Comparison of ENCODE assay signal across 8 mouse cellular contexts in the genomic region with DNA sequence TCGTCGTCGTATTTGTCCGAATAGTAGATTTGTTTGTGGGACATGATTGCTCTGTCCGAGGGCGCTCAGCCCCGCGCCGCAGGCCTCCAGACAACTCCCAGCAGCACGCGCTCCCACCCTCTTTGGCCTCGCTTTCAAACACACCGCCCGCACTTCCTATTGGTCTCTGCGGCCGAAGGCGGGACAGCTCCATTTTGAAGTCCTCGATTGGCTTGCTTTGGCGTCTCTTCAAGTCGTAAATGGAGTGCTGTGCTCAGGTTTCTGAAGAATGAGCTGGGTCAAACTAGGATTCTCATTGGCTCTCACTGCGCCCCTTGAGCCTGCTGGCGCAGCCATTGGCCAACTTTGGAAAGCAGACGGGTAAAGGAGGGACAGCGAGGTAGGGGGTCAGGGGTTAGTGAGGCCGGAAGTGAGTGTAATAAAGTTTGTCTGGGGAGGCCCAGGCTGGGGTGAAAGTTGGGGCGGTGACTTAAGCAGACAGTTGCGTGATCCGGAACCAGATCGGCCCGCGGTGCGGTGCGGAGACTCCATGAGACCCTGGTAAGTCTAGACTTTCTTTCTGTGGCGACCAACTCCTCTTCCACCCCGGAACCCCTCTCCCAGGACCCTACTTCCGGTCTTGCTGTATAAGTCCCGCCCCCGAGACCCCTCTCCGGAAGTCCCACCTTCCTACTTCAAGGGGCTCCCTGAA. TPM values are rescaled to one million over a fixed set of nuclear protein-coding genes. Genes with fewer than 3 reads are reported as not detected.
DNase-seq lines count a peak whose midpoint lies in the region; ATAC-seq and TF ChIP-seq lines count a peak whose summit lies in the region.

Cks1b (minus strand) TSS at position 214 of the 691 bp plus-strand sequence.
Shc1 (plus strand) TSS at position 274 of the 691 bp plus-strand sequence.

- in situ Hi-C loops in CH12.LX (cut with MboI; ENCODE audit: low pct_ligation_motif_present, low pct_unique_long_range_greater_than_20kb, low sequenced_read_pairs) = no loop called here

- DNase-seq in CH12.LX (ENCODE audit: extremely low read depth) = peak; percentile 99
- DNase-seq in c-Kit-positive CD71-positive TER-119-negative erythroid progenitor cells, embryonic 14.5 days (ENCODE audit: low read depth) = peak; percentile 98
- peak; percentile 97 for DNase-seq in forebrain, embryonic 11.5 days (ENCODE audit: low spot score)
- peak; percentile 92 to 99 for DNase-seq in kidney, postnatal 36 days
- peak; percentile 98 for DNase-seq in telencephalon, adult 2 months (ENCODE audit: low read depth, low spot score)

- no peak for TF ChIP-seq CTCF in CH12.LX (conservative IDR thresholded peaks at IDR 0.05 in 1 of 2, IDR thresholded peaks at IDR 0.05 in 1 of 2; ENCODE audit: low read depth in 2 of 2, low read length in 2 of 2)

- peaks cover 36 to 48% of the 10 kb centered on the region in 2 experiments for H3K36me3 ChIP-seq in CH12.LX (replicated peaks in 1 of 2; ENCODE audit: control insufficient read depth in 1 of 2, insufficient read depth in 1 of 2, low read length in 1 of 2)
- peaks cover 14% of the 10 kb centered on the region for H3K36me3 ChIP-seq in forebrain, embryonic 11.5 days (ENCODE audit: control insufficient read depth, insufficient read depth, low read length)
- peaks cover 24% of the 10 kb centered on the region for H3K36me3 ChIP-seq in heart, embryonic 16.5 days (ENCODE audit: control insufficient read depth, insufficient read depth)
- H3K36me3 ChIP-seq in liver, embryonic 15.5 days (replicated peaks) = peaks cover 44% of the 10 kb centered on the region
- H3K36me3 ChIP-seq in neural tube, embryonic 12.5 days = peaks cover 18% of the 10 kb centered on the region

- peaks cover 51% of the 10 kb centered on the region for H3K79me2 ChIP-seq in CH12.LX (replicated peaks; ENCODE audit: control insufficient read depth, extremely low read depth, insufficient read depth, poor library complexity, severe bottlenecking)

- H3K9ac ChIP-seq in CH12.LX (ENCODE audit: insufficient read depth, low read depth) = peak within 1 kb of the TSS; percentile 98
- peak within 1 kb of the TSS; percentile 75 for H3K9ac ChIP-seq in forebrain, embryonic 11.5 days (ENCODE audit: low read length)
- H3K9ac ChIP-seq in heart, embryonic 16.5 days (ENCODE audit: low read length) = peak within 1 kb of the TSS; percentile 79
- peak within 1 kb of the TSS; percentile 81 for H3K9ac ChIP-seq in liver, embryonic 15.5 days
- peak within 1 kb of the TSS; percentile 64 for H3K9ac ChIP-seq in neural tube, embryonic 12.5 days

- no peaks in the 10 kb centered on the region for H3K27me3 ChIP-seq in CH12.LX (replicated peaks)
- H3K27me3 ChIP-seq in forebrain, embryonic 11.5 days (ENCODE audit: control insufficient read depth, insufficient read depth, low read length) = no peaks in the 10 kb centered on the region
- no peaks in the 10 kb centered on the region for H3K27me3 ChIP-seq in heart, embryonic 16.5 days (ENCODE audit: control insufficient read depth, insufficient read depth, low read length)
- H3K27me3 ChIP-seq in liver, embryonic 15.5 days = no peaks in the 10 kb centered on the region
- H3K27me3 ChIP-seq in neural tube, embryonic 12.5 days (replicated peaks) = no peaks in the 10 kb centered on the region

- no peak for TF ChIP-seq RAD21 in CH12.LX (IDR thresholded peaks at IDR 0.05; ENCODE audit: low read depth, low read length)

- H3K4me2 ChIP-seq in CH12.LX (ENCODE audit: insufficient read depth, low read depth, poor library complexity, severe bottlenecking) = peak within 1 kb of the TSS; percentile 96
- H3K4me2 ChIP-seq in forebrain, embryonic 11.5 days (ENCODE audit: low read depth, low read length, severe bottlenecking) = peak within 1 kb of the TSS; percentile 92
- H3K4me2 ChIP-seq in heart, embryonic 16.5 days (ENCODE audit: low read depth, low read length) = peak within 1 kb of the TSS; percentile 90
- H3K4me2 ChIP-seq in liver, embryonic 15.5 days = peak within 1 kb of the TSS; percentile 95
- H3K4me2 ChIP-seq in neural tube, embryonic 12.5 days (replicated peaks) = peak within 1 kb of the TSS; percentile 80

- dilution Hi-C loops in CH12.LX (cut with MboI; ENCODE audit: extremely low pct_ligation_motif_present, extremely low pct_unique_long_range_greater_than_20kb, low sequenced_read_pairs) = no loop called here

- TF ChIP-seq POLR2A in CH12.LX (IDR thresholded peaks at IDR 0.05; ENCODE audit: low read depth, low read length) = peak; percentile 92

- H3K4me3 ChIP-seq in CH12.LX (replicated peaks in 1 of 3; ENCODE audit: low read depth in 2 of 3, low read length in 2 of 3, poor library complexity in 1 of 3) = peak within 1 kb of the TSS; percentile 69 to 85 (median 81)
- peak within 1 kb of the TSS; percentile 57 for H3K4me3 ChIP-seq in forebrain, embryonic 11.5 days (ENCODE audit: low read depth, low read length)
- peak within 1 kb of the TSS; percentile 90 for H3K4me3 ChIP-seq in heart, embryonic 16.5 days (ENCODE audit: low read length)
- H3K4me3 ChIP-seq in liver, embryonic 15.5 days (replicated peaks) = peak within 1 kb of the TSS; percentile 85
- peak within 1 kb of the TSS; percentile 56 for H3K4me3 ChIP-seq in neural tube, embryonic 12.5 days

- peak within 1 kb of the TSS; percentile 76 for H3K27ac ChIP-seq in CH12.LX (ENCODE audit: insufficient read depth, low read depth)
- H3K27ac ChIP-seq in forebrain, embryonic 11.5 days (ENCODE audit: low read depth, low read length) = peak within 1 kb of the TSS; percentile 85
- H3K27ac ChIP-seq in heart, embryonic 16.5 days (ENCODE audit: low read length) = peak within 1 kb of the TSS; percentile 100
- peak within 1 kb of the TSS; percentile 98 for H3K27ac ChIP-seq in liver, embryonic 15.5 days (replicated peaks)
- peak within 1 kb of the TSS; percentile 70 for H3K27ac ChIP-seq in neural tube, embryonic 12.5 days

- peak; percentile 96 for ATAC-seq in forebrain, embryonic 11.5 days (replicated peaks; ENCODE audit: low FRiP score)
- peak; percentile 90 for ATAC-seq in heart, embryonic 16.5 days (replicated peaks; ENCODE audit: extremely low read depth, insufficient read depth, low FRiP score)
- peak; percentile 91 for ATAC-seq in liver, embryonic 15.5 days (ENCODE audit: insufficient read depth)
- peak; percentile 94 for ATAC-seq in neural tube, embryonic 12.5 days (ENCODE audit: low FRiP score, low read depth)

- peaks cover 18 to 47% of the 10 kb centered on the region in 2 experiments for H3K4me1 ChIP-seq in CH12.LX (ENCODE audit: control insufficient read depth in 1 of 2, insufficient read depth in 2 of 2)
- H3K4me1 ChIP-seq in forebrain, embryonic 11.5 days (replicated peaks; ENCODE audit: control insufficient read depth, insufficient read depth, low read length) = peaks cover 24% of the 10 kb centered on the region
- H3K4me1 ChIP-seq in heart, embryonic 16.5 days (ENCODE audit: control insufficient read depth, insufficient read depth, low read length) = peaks cover 36% of the 10 kb centered on the region
- peaks cover 57% of the 10 kb centered on the region for H3K4me1 ChIP-seq in liver, embryonic 15.5 days (replicated peaks)
- peaks cover 48% of the 10 kb centered on the region for H3K4me1 ChIP-seq in neural tube, embryonic 12.5 days

- under 1% methylated on average over 38 of the region's 39 CpGs for WGBS in forebrain, embryonic 11.5 days
- WGBS in heart, embryonic 16.5 days = under 1% methylated on average over 39 of the region's 39 CpGs
- 0% methylated on average over 39 of the region's 39 CpGs for WGBS in liver, embryonic 15.5 days (ENCODE audit: insufficient replicate concordance)
- WGBS in neural tube, embryonic 12.5 days = under 1% methylated on average over 39 of the region's 39 CpGs

- peaks cover 8% of the 10 kb centered on the region for H3K9me3 ChIP-seq in CH12.LX (replicated peaks; ENCODE audit: low read length)
- no peaks in the 10 kb centered on the region for H3K9me3 ChIP-seq in forebrain, embryonic 11.5 days (ENCODE audit: control insufficient read depth, low read length)
- H3K9me3 ChIP-seq in heart, embryonic 16.5 days (replicated peaks; ENCODE audit: control insufficient read depth, low read length) = no peaks in the 10 kb centered on the region
- no peaks in the 10 kb centered on the region for H3K9me3 ChIP-seq in liver, embryonic 15.5 days (replicated peaks)
- no peaks in the 10 kb centered on the region for H3K9me3 ChIP-seq in neural tube, embryonic 12.5 days

- no peak for TF ChIP-seq EP300 in CH12.LX (IDR thresholded peaks at IDR 0.05; ENCODE audit: low read length)

TF ChIP-seq in CH12.LX, 34 proteins besides CTCF, POLR2A, EP300 and RAD21 (continues in another document):
- TF ChIP-seq TCF12 (IDR thresholded peaks at IDR 0.05; ENCODE audit: low read depth, low read length) = peak; percentile 43; the same call in 1 of the 2 replicates
- peak; percentile 28; the same call in 1 of the 2 replicates for TF ChIP-seq IRF4 (IDR thresholded peaks at IDR 0.05; ENCODE audit: low read depth, low read length)
- no peak for TF ChIP-seq ZKSCAN1 (IDR thresholded peaks at IDR 0.05; ENCODE audit: borderline replicate concordance, low read depth, low read length)
- peak; percentile 68 for TF ChIP-seq CHD2 (IDR thresholded peaks at IDR 0.05; ENCODE audit: low read length)
- peak; percentile 42; the same call in 1 of the 2 replicates for TF ChIP-seq TBP (conservative IDR thresholded peaks at IDR 0.05; ENCODE audit: low read depth, low read length)
- TF ChIP-seq POLR2AphosphoS2 (IDR thresholded peaks at IDR 0.05; ENCODE audit: low read depth, low read length) = peak; percentile 90
- TF ChIP-seq KAT2A (IDR thresholded peaks at IDR 0.05; ENCODE audit: insufficient replicate concordance, low read length) = peak; percentile 75; the same call in 1 of the 2 replicates
- no peak for TF ChIP-seq ETS1 (conservative IDR thresholded peaks at IDR 0.05; ENCODE audit: low read depth, low read length)

RNA-seq across cellular contexts. Expression of gene Cks1b, which starts in this region (rescaled TPM):
- total RNA-seq in CH12.LX (2012; rRNA removed) = 173 and 195 TPM in 2 replicates
- total RNA-seq in CH12.LX (2014; rRNA removed) = 224 and 268 TPM in 2 replicates
- 200 and 270 TPM in 2 replicates for polyA plus RNA-seq in CH12.LX (2012; ENCODE audit: insufficient read length, low read depth)
- 491 and 495 TPM in 2 replicates for polyA plus RNA-seq in forebrain, embryonic 11.5 days (2014; fragmentation: Nextera tagmentation; extraction: Ambion mirVana)
- polyA plus RNA-seq in heart, embryonic 16.5 days (2015; fragmentation: Nextera tagmentation; extraction: Ambion mirVana) = 288 and 304 TPM in 2 replicates
- polyA plus RNA-seq in liver, embryonic 15.5 days (2015; fragmentation: Nextera tagmentation; extraction: Ambion mirVana) = 210 and 229 TPM in 2 replicates
- 252 and 272 TPM in 2 replicates for polyA plus RNA-seq in neural tube, embryonic 12.5 days (2016; fragmentation: Nextera tagmentation; extraction: Ambion mirVana)

RNA-seq across cellular contexts. Expression of gene Shc1, which starts in this region (rescaled TPM):
- 23.1 and 24.2 TPM in 2 replicates for total RNA-seq in CH12.LX (2012; rRNA removed)
- total RNA-seq in CH12.LX (2014; rRNA removed) = 40.2 and 40.6 TPM in 2 replicates
- 32.1 and 32.3 TPM in 2 replicates for polyA plus RNA-seq in CH12.LX (2012; ENCODE audit: insufficient read length, low read depth)
- polyA plus RNA-seq in forebrain, embryonic 11.5 days (2014; fragmentation: Nextera tagmentation; extraction: Ambion mirVana) = 30.9 and 31.6 TPM in 2 replicates
- polyA plus RNA-seq in heart, embryonic 16.5 days (2015; fragmentation: Nextera tagmentation; extraction: Ambion mirVana) = 67.7 and 72.3 TPM in 2 replicates
- 44.8 and 50.6 TPM in 2 replicates for polyA plus RNA-seq in liver, embryonic 15.5 days (2015; fragmentation: Nextera tagmentation; extraction: Ambion mirVana)
- 51.4 and 57.5 TPM in 2 replicates for polyA plus RNA-seq in neural tube, embryonic 12.5 days (2016; fragmentation: Nextera tagmentation; extraction: Ambion mirVana)

Comparison
In these comparisons a context has a peak if more than half of its experiments do, and no peak if none do; other contexts are left out.
1. Peak in every context shown above with its lines: DNase-seq, ATAC-seq, H3K4me3 ChIP-seq and H3K27ac ChIP-seq.